Mouse (Mus musculus) lung, postnatal 14 days (tissue): ENCODE data around the gene Aprt.

ENCODE experiments used
- DNase-seq: peaks from one replicate; pipeline ENCODE4 v3.0.0; 2021

Gene Aprt

GRCm38 (mm10) chr8:122576648-122577022 is at the start of gene Aprt:
Aprt (minus strand) TSS chr8:122576909.
- DNase-seq = peak; percentile 96

GRCm38 (mm10) chr8:122625811-122626210 is 49.1 kb upstream of the Aprt start:
- no peak for DNase-seq

GRCm38 (mm10) chr8:122624653-122625052 is 47.9 kb upstream of the Aprt start:
- no peak for DNase-seq

GRCm38 (mm10) chr8:122623844-122624642 is 47.3 kb upstream of the Aprt start:
- no peak for DNase-seq

GRCm38 (mm10) chr8:122622727-122623126 is 46.0 kb upstream of the Aprt start, which contains the start of gene Pabpn1l:
Pabpn1l (minus strand) TSS chr8:122622739.
- no peak for DNase-seq

- DNase-seq = no peak
Observed at GRCm38 (mm10) chr8:122620446-122620845, 43.7 kb upstream of the Aprt start.

GRCm38 (mm10) chr8:122618660-122619378 is 42.1 kb upstream of the Aprt start:
- no peak for DNase-seq

DNA sequence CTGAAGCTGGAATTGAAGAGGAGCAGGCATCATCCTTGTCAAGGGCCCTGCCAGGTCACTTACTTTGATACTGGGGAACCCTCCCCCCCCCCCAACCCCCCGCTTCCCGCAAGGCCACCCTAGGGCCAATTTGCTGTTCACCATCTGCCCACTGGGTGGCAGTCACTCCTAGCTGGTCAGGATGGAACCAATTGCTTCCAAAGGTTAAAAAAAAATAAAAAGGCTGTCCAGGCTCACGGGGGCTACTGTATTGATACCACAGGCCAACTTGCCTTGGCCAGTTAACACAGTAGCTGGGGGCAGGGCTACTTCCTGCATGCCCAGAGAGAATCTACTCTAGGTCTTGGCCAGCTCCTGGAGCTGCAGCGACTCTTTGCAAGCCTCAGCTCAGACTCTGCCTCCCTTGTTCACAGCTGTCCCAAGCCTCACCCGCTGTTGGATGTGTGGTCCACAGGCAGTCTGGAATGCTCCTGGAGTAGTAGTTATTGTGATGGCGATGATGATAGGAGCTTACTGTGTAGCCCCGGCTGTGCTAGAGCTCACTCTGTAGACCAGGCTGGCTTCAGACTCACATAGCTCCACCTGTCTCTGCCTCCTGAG is 41.3 kb upstream of the Aprt start:
- peak; percentile 92 for DNase-seq

GRCm38 (mm10) chr8:122616181-122616905 is 39.6 kb upstream of the Aprt start:
- peak; percentile 40 for DNase-seq

DNA sequence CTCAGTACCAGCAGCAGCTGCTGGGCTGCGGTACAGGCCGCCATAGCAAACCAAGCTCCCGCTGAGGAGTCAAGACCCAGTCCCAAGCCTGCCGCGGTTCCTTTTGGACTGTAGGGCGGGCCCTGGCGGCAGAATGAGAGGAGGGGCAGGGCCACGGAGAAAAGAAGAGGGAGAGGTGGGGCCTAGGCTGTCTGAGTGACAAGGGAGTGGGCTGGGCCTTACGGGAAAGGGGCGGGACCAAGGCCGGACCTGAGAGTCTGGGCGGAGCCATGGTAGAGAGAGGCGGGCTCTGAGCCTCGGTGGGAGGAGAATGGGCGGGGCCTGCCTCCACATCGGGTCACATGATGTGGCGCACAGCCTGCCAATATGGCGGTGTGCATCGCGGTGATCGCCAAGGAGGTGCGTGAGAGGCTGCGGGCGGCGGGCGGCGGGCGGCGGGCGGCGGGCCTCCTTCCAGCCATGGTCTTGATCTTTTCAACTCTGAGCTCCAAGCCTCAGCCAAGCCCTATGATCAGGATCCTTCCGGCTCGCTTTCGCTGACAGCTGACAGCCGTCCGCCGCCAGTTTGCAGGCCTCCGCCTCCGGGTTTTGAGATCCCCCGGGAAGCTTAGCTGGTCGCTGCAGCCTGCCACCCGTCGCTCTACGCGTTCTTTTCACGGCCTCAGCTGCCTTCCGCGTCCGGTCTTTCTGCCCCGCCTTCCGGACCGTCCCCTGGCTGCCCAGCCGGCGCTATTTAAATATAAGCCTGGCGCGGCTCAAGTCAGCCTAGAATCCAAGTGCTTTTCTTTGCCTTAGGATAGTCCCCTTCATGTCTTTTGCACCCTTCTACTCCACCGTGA is 34.8 kb upstream of the Aprt start, which contains the start of the genes Galns and Trappc2l:
Gene Galns, minus strand, starts transcription at position 169 of the 839 bp plus-strand sequence.
Gene Trappc2l, plus strand, starts transcription at position 346 of the 839 bp plus-strand sequence.
- peak; percentile 96 for DNase-seq

DNA sequence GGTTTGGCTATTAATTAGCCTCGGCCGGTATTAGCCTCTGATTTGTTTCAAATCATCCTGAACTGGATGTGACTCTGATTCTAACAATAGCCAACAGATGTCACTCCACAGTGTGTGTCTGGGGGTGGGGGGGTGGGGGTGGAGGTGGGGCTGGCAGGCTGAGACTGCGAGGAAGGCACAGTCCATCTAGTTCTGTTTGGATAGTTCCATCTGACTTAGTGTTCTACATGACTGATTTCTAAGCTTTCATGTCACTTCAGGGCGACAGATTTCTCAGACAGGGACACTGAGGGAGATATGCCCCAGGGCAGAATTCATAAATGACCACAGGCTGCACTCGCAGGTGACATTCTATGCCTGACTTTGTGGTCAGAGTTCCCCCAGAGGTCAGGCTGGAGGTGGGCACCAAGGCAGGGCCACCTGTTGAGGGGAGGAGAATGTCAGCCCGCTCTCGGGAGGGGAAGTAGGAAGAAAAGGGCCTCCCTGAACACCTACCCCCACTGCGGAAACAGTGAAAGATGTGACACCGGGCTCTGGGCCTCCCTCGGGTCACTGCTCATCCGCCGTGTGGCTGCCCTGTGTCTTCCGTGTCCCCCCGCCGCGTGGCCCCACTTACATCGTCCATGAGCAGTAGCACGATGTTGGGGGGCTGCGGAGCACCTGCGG is 34.0 kb upstream of the Aprt start:
- DNase-seq = no peak

DNA sequence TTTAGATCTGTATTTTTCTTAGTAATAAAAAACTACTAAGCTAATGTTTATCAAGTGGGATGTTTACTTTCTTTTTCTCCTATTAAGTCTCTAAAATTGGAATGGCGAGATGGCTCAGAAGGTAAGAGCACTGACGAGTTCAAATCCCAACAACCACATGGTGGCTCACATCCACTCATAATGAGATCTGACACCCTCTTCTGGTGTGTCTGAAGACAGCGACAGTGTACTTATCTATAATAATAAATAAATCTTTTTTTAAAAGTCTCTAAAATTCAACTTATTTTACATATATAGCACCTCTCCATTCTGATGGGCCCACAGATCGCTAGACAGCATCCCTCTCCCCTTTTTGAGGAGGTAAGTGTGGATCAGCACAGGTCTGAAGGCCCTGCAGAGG is 33.5 kb upstream of the Aprt start:
- no peak for DNase-seq

- no peak for DNase-seq
Observed at GRCm38 (mm10) chr8:122606810-122607209, 30.1 kb upstream of the Aprt start.

- no peak for DNase-seq
Observed at GRCm38 (mm10) chr8:122605367-122605766, 28.7 kb upstream of the Aprt start.

GRCm38 (mm10) chr8:122604640-122605039 is 27.9 kb upstream of the Aprt start:
- no peak for DNase-seq

DNA sequence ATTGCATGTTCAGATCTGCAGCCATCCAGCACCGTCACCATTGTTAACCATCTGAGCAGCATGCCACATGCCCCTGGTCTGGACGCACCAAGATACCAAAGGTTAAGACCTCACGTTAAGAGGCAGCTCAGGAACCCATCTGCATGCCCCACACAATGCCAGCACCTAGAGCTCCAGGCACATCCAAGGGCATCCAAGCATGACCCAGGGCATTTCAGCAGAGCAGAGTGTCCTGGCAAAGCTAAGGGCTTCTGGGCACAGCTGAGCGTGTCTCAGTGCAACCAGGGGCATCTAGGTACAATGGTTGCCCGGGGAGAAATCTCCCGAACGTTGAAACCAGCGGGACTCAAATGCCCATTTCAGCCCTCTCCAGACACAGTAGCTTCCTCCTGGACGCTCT is 24.0 kb upstream of the Aprt start:
- DNase-seq = no peak

DNA sequence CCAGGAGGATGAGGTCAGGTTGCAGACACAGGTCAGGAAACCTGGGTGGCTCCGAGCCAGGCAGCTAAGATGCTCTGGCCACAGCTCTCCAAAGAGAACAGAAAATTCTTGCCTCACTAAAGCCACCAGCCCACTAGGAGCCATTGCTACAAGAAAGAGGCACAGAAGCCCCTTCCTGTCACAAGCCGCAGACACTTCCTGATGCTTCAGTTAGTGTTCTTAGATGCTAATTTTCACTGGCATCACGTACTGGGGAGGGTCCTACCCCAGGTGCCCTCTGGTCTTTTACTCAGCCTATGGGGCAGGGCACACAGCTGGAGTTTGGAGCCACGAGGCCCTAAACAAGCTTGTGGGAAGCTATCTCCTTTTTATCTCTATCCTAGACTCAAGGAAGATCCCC is 19.3 kb upstream of the Aprt start:
- DNase-seq = no peak

- DNase-seq = no peak
Observed at GRCm38 (mm10) chr8:122593783-122594507, 17.2 kb upstream of the Aprt start.

DNA sequence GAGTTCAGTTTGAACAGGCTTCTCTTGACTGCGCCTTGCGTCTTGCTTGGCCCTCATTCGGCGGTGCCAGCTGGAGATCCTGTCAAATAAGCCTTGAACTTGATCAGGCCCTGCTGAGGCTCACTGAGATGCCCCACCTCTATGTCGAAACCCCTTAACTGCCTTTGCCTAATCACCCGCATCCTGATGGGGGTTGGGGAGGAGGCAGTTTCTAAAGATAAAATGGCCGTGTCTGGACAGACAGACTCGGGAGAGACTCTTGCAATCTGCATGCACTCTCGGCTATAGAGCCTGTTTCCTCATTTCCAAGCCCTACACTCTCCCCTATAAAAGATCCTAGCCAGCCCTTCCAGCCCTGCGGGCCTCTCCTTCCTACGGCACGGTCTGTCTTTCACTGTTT is 16.5 kb upstream of the Aprt start:
- no peak for DNase-seq

DNA sequence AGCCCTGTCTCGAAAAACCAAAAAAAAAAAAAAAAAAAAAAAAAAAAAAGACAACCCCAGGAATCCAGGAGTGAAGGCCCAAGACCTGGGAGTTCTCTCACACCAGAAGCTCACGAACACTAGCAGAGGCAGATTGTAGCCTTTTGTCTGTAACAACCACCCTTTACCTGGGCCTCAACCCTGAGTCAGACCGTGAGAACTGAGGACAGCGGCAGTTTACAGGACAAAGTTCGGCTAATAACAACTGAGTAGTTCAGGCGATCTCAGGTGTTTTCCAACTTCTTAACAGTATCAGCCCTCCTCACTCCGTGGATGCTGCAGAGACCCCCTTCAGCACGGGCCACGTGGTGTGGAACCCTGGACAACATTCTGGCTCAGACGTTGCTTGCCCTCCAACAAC is 10.0 kb upstream of the Aprt start:
- no peak for DNase-seq

GRCm38 (mm10) chr8:122586171-122586570 is 9.5 kb upstream of the Aprt start:
- DNase-seq = no peak
